Mouse (Mus musculus): ENCODE measurements at regions not wholly inside any gene's neighbourhood (a gene's known extent, or its start where the extent isn't known, plus 50 kb on each side); places are given as distances from the start of the nearest gene placed in this dataset.

GRCm38 (mm10) chr10:7268386-7269033, 56.5 kb upstream of the Cnksr3 start:
- TF ChIP-seq CTCF (IDR thresholded peaks at IDR 0.05; ENCODE audit: extremely low read depth, insufficient read depth, low read length) (no peak), POLR2A (IDR thresholded peaks at IDR 0.05; ENCODE audit: extremely low read depth, insufficient read depth, low read length) (no peak)

GRCm38 (mm10) chr10:7267903-7268302, 55.9 kb upstream of the Cnksr3 start:
- 0 out of 2 replicates have a peak, but pooled peaks cover 1% of the 10 kb centered on the region for H3K4me1 ChIP-seq (ENCODE audit: control insufficient read depth, insufficient read depth, low read length)
- H3K27ac ChIP-seq (ENCODE audit: insufficient read depth, low read length), result no peak overlapping the region
- TF ChIP-seq POLR2A (IDR thresholded peaks at IDR 0.05; ENCODE audit: extremely low read depth, insufficient read depth, low read length) (no peak), CTCF (IDR thresholded peaks at IDR 0.05; ENCODE audit: extremely low read depth, insufficient read depth, low read length) (no peak)
- H3K4me3 ChIP-seq (ENCODE audit: insufficient read depth, low read length), result no peak overlapping the region

More at GRCm38 (mm10) chr10:7268386-7269033, 56.5 kb upstream of the Cnksr3 start:
- H3K4me3 ChIP-seq (ENCODE audit: insufficient read depth, low read length), result no peak overlapping the region
- 0 out of 2 replicates have a peak, but pooled peaks cover 1% of the 10 kb centered on the region for H3K4me1 ChIP-seq (ENCODE audit: control insufficient read depth, insufficient read depth, low read length)
- no peak overlapping the region for H3K27ac ChIP-seq (ENCODE audit: insufficient read depth, low read length)

- H3K4me1 ChIP-seq (ENCODE audit: control insufficient read depth, insufficient read depth, low read length), result 0 out of 2 replicates have a peak, but pooled peaks cover 1% of the 10 kb centered on the region
- no peak overlapping the region for H3K27ac ChIP-seq (ENCODE audit: insufficient read depth, low read length)
- TF ChIP-seq POLR2A (IDR thresholded peaks at IDR 0.05; ENCODE audit: extremely low read depth, insufficient read depth, low read length) (no peak), CTCF (IDR thresholded peaks at IDR 0.05; ENCODE audit: extremely low read depth, insufficient read depth, low read length) (no peak)
- H3K4me3 ChIP-seq (ENCODE audit: insufficient read depth, low read length), result no peak overlapping the region
Observed at GRCm38 (mm10) chr10:7267106-7267505, 55.1 kb upstream of the Cnksr3 start.

- Histone ChIP-seq H3K4me3 (ENCODE audit: insufficient read depth, low read length) (no peak overlapping the region), H3K27ac (ENCODE audit: insufficient read depth, low read length) (no peak overlapping the region), H3K4me1 (ENCODE audit: control insufficient read depth, insufficient read depth, low read length) (0 out of 2 replicates have a peak, but pooled peaks cover 1% of the 10 kb centered on the region)
- TF ChIP-seq CTCF (IDR thresholded peaks at IDR 0.05; ENCODE audit: extremely low read depth, insufficient read depth, low read length) (no peak), POLR2A (IDR thresholded peaks at IDR 0.05; ENCODE audit: extremely low read depth, insufficient read depth, low read length) (no peak)
Observed at GRCm38 (mm10) chr10:7265412-7265811, 53.4 kb upstream of the Cnksr3 start.

- Histone ChIP-seq H3K27ac (ENCODE audit: insufficient read depth, low read length) (no peak overlapping the region), H3K4me1 (ENCODE audit: control insufficient read depth, insufficient read depth, low read length) (0 out of 2 replicates have a peak, but pooled peaks cover 1% of the 10 kb centered on the region), H3K4me3 (ENCODE audit: insufficient read depth, low read length) (no peak overlapping the region)
- no peak for TF ChIP-seq POLR2A (IDR thresholded peaks at IDR 0.05; ENCODE audit: extremely low read depth, insufficient read depth, low read length)
- TF ChIP-seq CTCF (IDR thresholded peaks at IDR 0.05; ENCODE audit: extremely low read depth, insufficient read depth, low read length), result no peak
Observed at GRCm38 (mm10) chr10:7264721-7265120, 52.7 kb upstream of the Cnksr3 start.
